ENCODE assay signal across 9 mouse cellular contexts in the genomic region with DNA sequence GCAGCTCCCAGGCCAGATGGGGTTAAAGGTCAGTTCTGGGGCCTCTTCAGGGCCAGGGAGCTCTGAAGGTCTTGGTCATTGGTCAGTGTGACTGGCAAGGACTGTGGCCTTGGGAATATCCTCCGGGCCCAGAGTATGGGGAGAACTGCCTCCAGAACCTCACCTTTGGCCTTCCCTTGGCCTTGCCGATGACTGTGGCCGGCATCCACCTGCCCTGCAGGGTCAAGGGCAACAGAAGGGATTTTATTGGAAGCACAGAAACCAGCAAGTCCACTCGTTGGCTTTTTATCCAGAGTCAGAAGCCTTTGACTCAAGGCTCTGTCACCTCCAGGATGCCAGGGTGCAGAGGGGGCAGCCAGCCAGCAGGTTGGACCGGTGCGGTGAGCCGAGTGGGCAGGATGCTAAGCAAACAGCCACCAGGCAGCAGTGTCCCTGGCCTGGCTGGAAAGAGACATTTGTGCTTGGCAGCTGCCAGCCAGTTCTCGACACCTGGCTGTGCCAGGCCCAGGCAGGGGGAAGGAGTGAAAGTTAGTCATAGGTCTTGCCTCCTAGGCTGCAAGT.
DNase-seq lines count a peak whose midpoint lies in the region; ATAC-seq and TF ChIP-seq lines count a peak whose summit lies in the region.
"Had no signal": no experiment of that assay in that cellular context is flagged by ENCODE, and none has a peak within 500 bp of the region (broad histone marks: within the 10 kb centered on the region; RNA-seq: fewer than 3 reads in every experiment).

No protein-coding gene starts in this region.

- H3K27ac ChIP-seq in heart, embryonic 13.5 days (replicated peaks): no peak overlapping the region
- H3K27ac ChIP-seq in brown adipose tissue, adult 24 weeks (replicated peaks; ENCODE audit: low read depth, low read length): peak overlapping the region; percentile 60
- peak overlapping the region; percentile 22; the same call in 1 of the 2 replicates for H3K27ac ChIP-seq in lung, postnatal 0 days (ENCODE audit: low read length)

- WGBS in heart, embryonic 13.5 days: 76% methylated on average over 8 of the region's 8 CpGs
- 66% methylated on average over 8 of the region's 8 CpGs for WGBS in lung, postnatal 0 days

- H3K4me3 ChIP-seq in heart, embryonic 13.5 days: no peak overlapping the region
- H3K4me3 ChIP-seq in brown adipose tissue, adult 24 weeks (ENCODE audit: insufficient read depth, low read depth, low read length): no peak overlapping the region
- H3K4me3 ChIP-seq in lung, postnatal 0 days (ENCODE audit: low read depth, low read length): no peak overlapping the region

- no peaks in the 10 kb centered on the region for H3K36me3 ChIP-seq in heart, embryonic 13.5 days
- no peaks in the 10 kb centered on the region for H3K36me3 ChIP-seq in lung, postnatal 0 days (ENCODE audit: insufficient read depth, low read length)

- no peaks in the 10 kb centered on the region for H3K9me3 ChIP-seq in heart, embryonic 13.5 days
- no peaks in the 10 kb centered on the region for H3K9me3 ChIP-seq in lung, postnatal 0 days (ENCODE audit: low read length)

- ATAC-seq in heart, embryonic 13.5 days (ENCODE audit: extremely low read depth, insufficient number of reproducible peaks, low FRiP score, low TSS enrichment): no peak
- ATAC-seq in lung, postnatal 0 days: peak; percentile 22

- H3K27me3 ChIP-seq in heart, embryonic 13.5 days (replicated peaks): no peaks in the 10 kb centered on the region
- H3K27me3 ChIP-seq in lung, postnatal 0 days (replicated peaks; ENCODE audit: insufficient read depth, low read length): no peaks in the 10 kb centered on the region

- 0 out of 2 replicates have a peak overlapping the region, but pooled peaks have one; percentile 3 for H3K4me2 ChIP-seq in heart, embryonic 13.5 days
- H3K4me2 ChIP-seq in lung, postnatal 0 days (replicated peaks; ENCODE audit: low read depth, low read length): no peak overlapping the region

- H3K4me1 ChIP-seq in heart, embryonic 13.5 days: peaks cover 97% of the 10 kb centered on the region
- peaks cover 65% of the 10 kb centered on the region for H3K4me1 ChIP-seq in brown adipose tissue, adult 24 weeks (ENCODE audit: control insufficient read depth, insufficient read depth, insufficient read length, low read length)
- peaks cover 35% of the 10 kb centered on the region for H3K4me1 ChIP-seq in lung, postnatal 0 days (ENCODE audit: insufficient read depth, low read depth, low read length)

- DNase-seq in heart, postnatal 25 days (ENCODE audit: low spot score): no peak
- peak; percentile 78 for DNase-seq in gonadal fat pad, adult 2 months (ENCODE audit: low read depth)
- DNase-seq in lung, postnatal 0 days (ENCODE audit: low spot score): peak; percentile 60
- DNase-seq in Muller cell, postnatal 12 days (ENCODE audit: inconsistent ontology term): no peak
- DNase-seq in ovary, adult 18-20 months (ENCODE audit: low spot score): no peak
- no peak for DNase-seq in frontal cortex, postnatal 10 days (ENCODE audit: low spot score in 2 of 2)
- DNase-seq: embryo, embryonic 11 days had no signal

- no peak overlapping the region for H3K9ac ChIP-seq in heart, embryonic 13.5 days
- no peak overlapping the region for H3K9ac ChIP-seq in lung, postnatal 0 days (replicated peaks; ENCODE audit: low read depth)

- peak; percentile 33 for TF ChIP-seq CTCF in lung, postnatal 0 days (IDR thresholded peaks at IDR 0.05)

- intact Hi-C loops in heart, postnatal 25 days (cut with DNase I): no loop called here

- TF ChIP-seq EP300 in lung, postnatal 0 days (IDR thresholded peaks at IDR 0.05): no peak

Comparison
In these comparisons a context has a peak if more than half of its experiments do, and no peak if none do; other contexts are left out.
1. DNase-seq: peak in gonadal fat pad, adult 2 months (single experiment) and lung, postnatal 0 days (single experiment); none in heart, postnatal 25 days (single experiment), Muller cell, postnatal 12 days (single experiment), ovary, adult 18-20 months (single experiment) and frontal cortex, postnatal 10 days (0 of 2).